Mouse (Mus musculus): ENCODE measurements at regions not wholly inside any gene's neighbourhood (a gene's known extent, or its start where the extent isn't known, plus 50 kb on each side); places are given as distances from the start of the nearest gene placed in this dataset.

- in situ Hi-C loops (cut with MboI, MseI), result loop anchor here (10.0 kb wide), 1 partner anchor 63 kb away; no protein-coding TSS in a partner anchor
Observed at GRCm38 (mm10) chr19:14181661-14182415, 268.5 kb downstream of the Olfr1505 start.

DNA sequence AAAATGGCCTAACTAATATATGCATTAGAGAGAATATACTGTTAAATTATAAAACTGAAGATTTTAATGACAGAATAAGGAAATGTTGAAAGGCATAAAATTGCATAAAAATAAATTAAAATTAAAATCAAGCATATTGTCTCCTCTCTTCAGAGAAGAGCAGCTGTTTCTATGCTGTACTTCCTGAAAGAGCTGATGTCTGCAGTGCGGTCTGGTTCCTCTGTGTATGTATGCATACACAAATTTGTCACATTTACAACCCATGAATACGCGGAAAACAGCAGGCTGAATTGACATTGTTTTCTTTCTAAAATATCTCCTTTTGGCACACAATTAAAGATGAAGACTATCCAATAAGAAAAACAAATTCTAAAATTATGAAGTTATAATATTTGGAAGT lies 278.5 kb downstream of the Olfr1505 start:
- in situ Hi-C loops (cut with MboI, MseI), result no loop called here

DNA sequence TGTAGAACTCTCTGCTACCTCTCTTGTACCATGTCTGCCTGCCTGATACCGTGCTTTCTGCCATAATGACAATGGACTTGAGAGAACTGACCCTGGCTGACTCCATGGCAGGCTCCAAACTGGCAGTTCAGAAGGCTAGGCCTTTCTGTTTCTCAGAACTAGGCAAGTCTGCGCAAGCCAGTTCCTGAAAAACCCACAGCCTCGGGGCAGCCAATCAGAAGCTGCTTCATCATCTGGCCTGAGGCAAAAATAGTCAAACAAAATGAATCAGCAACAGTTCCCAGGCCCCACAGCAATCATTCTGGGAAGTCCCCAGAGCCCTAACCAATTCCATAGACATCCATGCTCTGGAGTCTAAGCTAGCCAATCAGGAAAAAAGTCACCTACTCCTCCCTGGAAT lies 284.5 kb downstream of the Olfr1505 start:
- in situ Hi-C loops (cut with MboI, MseI), result no loop called here

DNA sequence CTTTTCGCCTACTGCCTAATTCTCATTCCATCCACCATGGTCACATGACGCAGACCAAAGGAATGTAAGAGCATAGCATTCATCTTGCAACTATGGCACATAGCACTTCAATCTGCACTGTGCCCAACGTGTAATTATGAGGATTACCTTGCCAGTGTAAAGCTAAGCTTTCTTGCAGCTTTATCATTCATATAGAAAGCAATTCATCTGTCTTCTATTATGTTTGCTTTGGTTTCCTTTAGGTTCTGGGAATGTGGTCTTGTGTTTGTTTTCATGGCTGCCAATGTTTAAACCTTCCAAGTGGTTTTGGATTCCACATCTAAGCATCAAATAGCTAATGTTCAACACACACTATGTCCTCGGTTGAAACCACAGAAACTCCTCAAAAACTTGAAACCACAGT lies 307.2 kb downstream of the Olfr1505 start:
- in situ Hi-C loops (cut with MboI, MseI), result no loop called here

DNA sequence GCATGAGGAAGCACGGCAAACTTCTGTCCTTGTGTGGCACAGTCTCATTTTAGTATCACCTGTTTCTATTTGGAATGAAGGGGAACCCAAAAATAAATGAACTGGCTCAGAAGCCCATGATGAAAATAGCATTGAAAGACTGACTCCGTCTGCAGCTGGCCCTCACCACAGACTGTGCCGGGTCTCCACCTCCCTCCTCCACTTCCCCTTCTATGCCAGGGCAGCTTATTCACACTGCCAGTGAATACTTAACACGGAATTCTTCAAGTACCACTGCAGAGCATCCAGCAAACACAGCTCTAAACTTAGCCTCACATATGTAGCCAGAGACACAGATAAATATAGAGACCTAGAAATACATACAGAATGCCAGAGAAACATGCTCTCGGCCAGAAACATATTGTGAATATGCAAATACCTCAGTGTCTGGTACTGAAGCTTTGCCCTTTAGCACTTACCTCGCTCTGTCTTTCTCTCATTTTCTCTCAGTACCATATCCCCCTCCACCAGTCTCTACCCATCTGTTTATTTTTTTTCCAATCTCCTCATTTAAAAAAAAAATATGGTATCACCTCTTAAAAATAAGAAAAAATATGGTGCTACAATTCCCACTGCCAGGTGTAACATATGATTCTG lies 311.8 kb downstream of the Olfr1505 start:
- in situ Hi-C loops (cut with MboI, MseI), result no loop called here

DNA sequence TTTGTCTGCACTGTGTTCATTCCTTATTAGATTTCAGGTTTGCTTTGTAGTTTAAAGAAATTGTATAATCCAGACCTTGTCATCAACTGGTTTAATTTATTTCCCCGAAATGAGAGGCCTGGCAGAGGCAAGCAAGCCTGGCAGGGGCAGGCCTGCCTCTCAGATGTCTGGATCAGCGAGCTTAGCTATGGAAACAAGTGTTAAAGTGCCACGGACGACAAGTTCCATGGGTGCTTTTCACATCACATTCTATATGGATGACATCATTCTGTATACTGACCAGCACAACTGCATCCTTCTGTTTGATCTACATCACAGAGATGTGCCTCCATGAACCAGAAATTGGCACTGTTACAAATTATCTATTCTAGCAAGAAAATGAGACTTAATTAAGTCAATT lies 312.5 kb downstream of the Olfr1505 start:
- in situ Hi-C loops (cut with MboI, MseI), result no loop called here

- in situ Hi-C loops (cut with MboI, MseI), result no loop called here
Observed at GRCm38 (mm10) chr19:14226521-14226920, 313.2 kb downstream of the Olfr1505 start.

DNA sequence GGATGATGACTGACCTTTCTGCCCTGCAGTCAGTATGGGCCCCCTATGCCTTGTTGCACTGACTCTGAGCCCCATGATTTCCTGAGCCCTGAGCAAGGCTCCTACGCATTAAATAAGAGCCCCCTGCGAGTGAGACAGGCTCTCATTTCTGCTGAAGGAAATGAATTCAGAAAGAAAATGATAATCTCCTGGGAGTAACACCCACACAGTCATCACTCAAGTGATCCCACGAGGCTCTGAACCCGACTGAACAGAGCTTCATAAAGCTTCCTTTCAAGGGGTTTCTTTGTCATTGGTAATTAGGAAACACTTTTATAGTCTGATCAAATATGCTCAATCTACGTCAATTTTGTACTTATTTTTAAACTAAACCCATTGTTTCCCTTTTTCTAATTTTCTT lies 330.2 kb downstream of the Olfr1505 start:
- in situ Hi-C loops (cut with MboI, MseI), result loop anchor here (10.0 kb wide), 1 partner anchor 59 kb away; no protein-coding TSS in a partner anchor

DNA sequence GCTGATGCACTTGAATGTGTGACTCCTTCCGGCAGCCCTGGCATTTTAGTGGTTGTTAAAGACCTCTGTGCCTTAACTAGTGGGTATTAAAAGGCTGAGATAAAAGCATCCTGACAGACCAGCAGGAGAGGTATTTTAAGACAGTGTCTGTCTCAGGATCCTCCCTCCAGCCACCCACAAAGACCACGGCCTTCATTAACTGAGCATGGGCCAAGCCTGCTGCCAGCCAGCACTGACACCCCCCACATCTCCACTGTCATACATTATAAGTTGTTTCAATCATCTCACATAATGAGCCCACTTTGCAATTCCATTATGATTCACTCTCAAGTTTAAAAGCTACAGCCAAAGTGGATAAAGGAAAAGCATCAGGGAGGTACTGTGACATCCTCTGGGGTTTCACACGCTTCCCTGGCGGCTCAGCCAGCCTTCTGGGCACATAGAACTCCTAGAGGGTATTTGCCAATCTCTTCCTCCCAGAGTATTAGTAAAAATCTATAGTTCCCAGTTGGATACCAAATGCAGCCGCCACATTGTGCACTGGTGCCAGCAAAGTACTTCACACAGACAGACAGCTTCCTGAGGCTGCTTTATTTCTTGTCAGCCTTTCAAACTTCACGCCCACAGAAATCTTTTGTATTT lies 333.8 kb downstream of the Olfr1505 start:
- in situ Hi-C loops (cut with MboI, MseI), result loop anchor here (10.0 kb wide), 1 partner anchor 62 kb away; no protein-coding TSS in a partner anchor

- in situ Hi-C loops (cut with MboI, MseI), result loop anchor here (10.0 kb wide), 1 partner anchor 63 kb away; no protein-coding TSS in a partner anchor
Observed at GRCm38 (mm10) chr19:14247979-14248378, 334.6 kb downstream of the Olfr1505 start.

DNA sequence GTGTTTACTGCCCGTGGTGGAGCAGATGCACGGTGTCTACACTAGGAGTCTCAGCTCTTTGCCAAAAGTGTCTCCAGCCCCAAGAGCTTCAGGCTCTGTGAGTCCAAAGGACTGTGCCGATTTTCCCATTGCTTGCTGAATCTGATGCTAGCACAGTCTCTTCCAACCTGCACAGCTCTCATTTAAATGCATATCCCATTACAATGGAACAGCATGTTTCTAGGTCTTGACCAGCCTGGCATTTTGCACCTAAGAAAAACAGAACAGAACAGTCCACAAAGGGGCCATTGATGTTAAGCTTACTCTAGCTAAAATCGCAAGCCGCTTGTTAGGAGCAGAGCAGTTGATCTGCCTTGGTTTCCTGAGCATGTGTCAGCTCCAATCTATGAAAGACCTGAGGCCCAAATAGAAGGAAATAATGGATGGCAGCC lies 339.2 kb downstream of the Tle4 start:
- in situ Hi-C loops (cut with MboI, MseI), result loop anchor here (10.0 kb wide), 1 partner anchor 316 kb away; no protein-coding TSS in a partner anchor

DNA sequence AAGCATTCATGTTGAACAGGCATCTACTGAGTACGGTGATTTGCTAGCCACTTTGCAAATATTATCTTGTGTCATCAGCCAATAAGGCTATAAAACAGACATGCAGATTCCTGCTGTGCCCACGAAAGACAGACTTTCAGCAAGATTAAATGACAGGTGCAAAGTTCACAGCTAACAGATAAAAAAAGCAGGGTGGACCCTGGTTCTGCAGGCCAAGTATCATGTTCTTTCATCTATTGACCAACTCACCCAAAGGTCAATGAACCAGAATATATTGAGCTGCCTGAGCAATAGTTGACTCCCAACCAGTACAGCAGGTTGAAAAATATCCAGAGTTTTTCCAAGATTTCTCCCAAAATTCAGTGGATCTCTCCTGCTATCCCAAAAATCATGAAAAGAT lies 338.6 kb downstream of the Tle4 start:
- in situ Hi-C loops (cut with MboI, MseI), result loop anchor here (10.0 kb wide), 1 partner anchor 316 kb away; no protein-coding TSS in a partner anchor

GRCm38 (mm10) chr19:14289331-14289737 lies 308.5 kb downstream of the Tle4 start:
- in situ Hi-C loops (cut with MboI, MseI), result no loop called here

DNA sequence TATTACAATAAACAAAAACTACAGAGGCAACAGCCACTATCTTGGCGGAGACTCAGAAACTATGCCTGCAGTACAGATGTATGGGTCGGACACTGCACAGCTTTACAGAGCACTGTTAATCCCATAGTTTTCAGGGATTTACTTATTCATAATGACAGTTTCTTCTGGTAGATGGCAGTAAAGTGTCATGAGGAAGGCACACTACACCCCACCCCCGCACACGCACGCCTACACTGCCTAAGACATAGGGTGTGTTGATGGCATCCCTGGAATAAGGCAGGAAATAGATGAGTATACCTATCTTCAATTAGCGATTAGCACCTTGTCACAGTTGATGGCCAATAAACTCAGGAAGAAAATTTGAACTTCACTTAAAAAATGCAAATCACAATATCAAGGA lies 306.9 kb downstream of the Tle4 start:
- in situ Hi-C loops (cut with MboI, MseI), result no loop called here

DNA sequence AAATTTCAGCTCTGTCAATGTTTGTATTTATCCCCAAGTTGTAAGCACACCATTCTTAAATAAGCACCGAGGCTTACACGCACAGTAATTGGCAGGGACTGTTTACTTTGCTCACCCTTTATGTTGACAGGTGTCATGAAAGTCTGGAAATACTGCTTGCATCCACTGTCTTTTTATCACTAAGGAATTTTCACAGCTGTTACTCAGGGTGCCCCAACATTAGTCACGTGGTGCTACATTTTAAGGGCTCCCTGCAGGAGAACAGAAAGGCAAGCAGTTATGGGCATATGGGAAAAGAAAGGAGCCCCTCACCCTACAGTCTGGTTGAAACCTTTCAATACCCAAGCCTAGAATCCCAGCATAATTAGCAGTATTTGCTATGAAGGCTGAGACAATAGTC lies 304.7 kb downstream of the Tle4 start:
- in situ Hi-C loops (cut with MboI, MseI), result no loop called here

DNA sequence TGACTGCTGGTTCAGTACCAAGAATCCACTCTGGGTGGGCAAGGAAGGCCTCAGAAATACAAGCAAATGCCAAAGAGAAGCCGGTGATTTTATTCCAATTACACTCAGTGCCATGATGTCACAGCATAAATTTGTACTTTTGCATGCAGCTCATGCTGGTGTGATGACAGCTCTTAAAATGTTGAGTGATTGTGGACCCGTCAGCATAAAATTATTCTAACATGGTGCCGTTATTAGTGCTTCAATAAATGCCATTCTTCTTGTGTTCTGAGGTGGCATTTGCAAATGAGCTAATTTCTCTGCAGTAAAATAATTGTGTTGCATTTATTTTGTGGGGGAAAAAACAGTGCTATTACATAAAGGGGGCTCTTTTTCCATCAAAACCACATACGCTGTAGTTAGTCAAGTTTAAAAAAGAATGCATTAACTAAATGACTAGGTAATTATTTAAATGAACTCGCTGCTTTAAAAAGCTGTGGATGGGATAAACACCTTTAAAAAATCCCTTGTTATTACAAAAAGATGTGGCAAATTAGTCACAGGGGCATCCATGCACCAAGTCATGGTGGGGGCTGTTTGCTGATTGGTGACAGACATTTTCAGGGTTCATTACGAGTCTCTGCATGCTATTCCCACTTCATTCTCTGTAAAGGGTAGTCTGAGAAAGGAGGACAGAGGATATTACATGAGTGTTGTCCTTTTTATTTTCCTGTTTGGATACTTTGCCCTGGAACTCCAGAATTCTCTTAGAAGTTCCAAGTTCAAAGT lies 296.5 kb downstream of the Tle4 start:
- in situ Hi-C loops (cut with MboI, MseI), result no loop called here

DNA sequence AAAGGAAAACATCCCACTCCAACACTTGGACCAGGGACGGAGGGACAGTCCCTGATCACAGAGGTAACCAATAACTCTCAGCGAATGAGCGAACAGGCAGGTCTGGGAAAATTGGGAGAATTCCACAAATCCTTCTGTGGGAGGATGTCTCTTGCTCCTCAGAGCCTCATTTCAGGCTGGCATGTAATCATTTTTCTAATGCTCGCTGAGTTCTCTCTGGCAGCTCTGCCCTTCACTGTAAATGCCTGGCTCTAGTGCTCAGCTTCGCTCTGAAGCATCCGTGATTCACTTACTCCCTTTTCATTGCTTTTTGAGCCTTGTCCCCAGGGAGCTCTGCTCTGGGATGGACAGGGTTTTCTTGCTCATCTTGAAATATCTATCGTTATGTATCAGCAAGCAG lies 283.6 kb downstream of the Tle4 start:
- in situ Hi-C loops (cut with MboI, MseI), result no loop called here

- in situ Hi-C loops (cut with MboI, MseI), result no loop called here
Observed at GRCm38 (mm10) chr19:14319677-14320191, 278.1 kb downstream of the Tle4 start.

GRCm38 (mm10) chr19:14325353-14326052 lies 272.3 kb downstream of the Tle4 start:
- in situ Hi-C loops (cut with MboI, MseI), result no loop called here
